Mouse (Mus musculus): ENCODE measurements around the gene Ccna2.
"Not testable (repeated sequence)": the region's sequence is repeated elsewhere in the genome, so short reads cannot be mapped to it uniquely, and the experiment has no call there.

Ccna2 gene

DNA sequence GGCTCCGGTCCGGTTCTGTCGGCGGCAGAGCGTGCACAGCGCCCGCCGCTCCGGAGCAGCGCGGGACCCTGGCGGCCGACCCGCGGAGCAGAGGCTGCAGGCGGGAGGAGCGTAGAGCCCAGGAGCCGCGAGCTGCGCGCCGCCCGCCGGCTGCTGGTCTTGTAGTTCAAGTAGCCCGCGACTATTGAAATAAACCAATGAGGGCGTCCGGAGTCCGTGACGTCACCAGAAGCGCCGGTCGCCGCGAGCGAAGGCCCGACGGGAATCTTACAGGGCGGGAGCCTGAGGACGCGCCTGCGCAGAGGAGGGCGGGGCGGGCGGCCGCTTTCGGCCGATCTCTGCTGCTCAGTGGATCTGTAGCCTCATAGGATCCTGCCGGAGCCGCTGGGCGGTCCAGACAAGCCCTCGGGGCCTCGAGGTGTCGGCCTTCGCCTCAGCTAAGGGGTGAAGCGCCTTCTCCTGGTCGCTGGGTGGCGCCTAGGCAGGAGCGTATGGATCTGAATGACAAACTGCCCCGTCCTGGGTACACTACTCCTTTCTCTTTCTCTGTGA, at the start of gene Ccna2:
TSS of gene Ccna2 (minus strand) at position 324 of the 552 bp plus-strand sequence.
- peak; percentile 98 for DNase-seq (ENCODE audit: low read depth, low spot score)

DNA sequence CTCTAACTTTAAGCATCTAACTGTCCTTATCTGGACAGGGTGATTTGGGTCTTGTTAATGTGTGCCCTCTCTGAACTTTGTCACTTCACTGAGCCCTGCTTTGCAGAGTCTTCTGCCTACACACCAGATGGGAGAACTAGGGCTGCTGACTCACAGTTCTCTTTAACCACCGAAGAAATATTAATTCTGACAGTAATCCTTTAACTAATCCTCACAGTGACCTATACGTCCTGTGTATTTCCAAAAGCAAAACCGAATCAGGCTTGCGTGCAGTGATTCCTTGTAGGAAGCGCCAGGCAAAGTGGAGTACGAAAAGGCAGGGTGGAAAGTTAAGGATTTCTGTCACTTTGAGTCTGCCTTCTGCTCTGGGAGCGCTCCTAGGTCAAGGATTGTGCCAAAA, 46.2 kb upstream of the Ccna2 start:
- DNase-seq (ENCODE audit: low read depth, low spot score), result no peak

DNA sequence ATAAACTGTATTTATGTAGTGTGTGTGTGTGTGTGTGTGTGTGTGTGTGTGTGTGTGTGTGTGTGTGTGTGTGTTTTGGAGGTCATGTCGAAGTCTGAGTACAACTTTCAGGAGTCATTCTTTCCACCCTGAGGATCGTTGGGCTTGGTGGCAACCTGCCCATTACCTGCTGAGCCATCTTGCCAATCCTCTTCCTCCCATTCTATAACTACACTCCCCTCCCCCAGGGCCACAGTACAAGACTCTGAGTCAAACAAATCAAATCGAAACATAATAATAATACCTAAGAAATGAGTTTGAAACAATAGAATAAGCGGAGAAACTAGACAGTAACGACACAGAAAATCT, 41.9 kb upstream of the Ccna2 start:
- no peak for DNase-seq (ENCODE audit: low read depth, low spot score)

DNA sequence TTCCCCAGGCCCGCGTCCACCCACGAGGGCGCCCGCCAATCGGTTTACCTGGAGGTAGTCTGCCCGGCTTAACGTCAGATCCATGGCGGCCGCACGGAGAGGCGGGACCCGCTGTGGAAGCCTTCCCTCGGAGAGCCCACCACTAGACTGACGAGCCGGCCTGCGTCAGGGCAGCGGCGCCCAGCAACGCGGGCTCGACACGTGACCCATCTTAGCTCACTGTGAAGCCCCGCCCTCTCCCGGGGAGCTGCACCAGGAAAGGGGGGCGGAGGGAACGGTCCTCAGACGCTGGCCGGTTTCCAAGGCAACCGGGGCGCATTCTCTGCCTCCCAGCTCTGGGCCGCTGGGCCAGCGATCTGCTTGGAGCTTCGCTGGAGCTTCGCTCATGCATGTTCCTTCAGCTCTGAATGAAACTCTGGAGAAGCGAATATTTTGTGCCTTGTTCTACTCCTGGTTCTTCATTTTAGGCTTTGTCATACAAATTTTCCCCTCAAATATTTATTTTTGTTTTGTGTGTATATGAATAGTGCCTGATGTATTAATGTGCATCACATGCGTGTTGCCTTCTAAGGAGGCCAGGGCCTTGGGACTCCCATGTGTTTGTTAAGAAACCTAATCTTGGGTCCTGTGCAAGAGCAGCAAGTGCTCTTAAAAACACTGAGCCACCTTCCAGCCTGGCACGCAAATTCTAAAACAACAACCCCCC, 41.4 kb upstream of the Ccna2 start, which contains the start of gene Bbs7:
TSS of gene Bbs7 (minus strand) at position 276 of the 706 bp plus-strand sequence.
- DNase-seq (ENCODE audit: low read depth, low spot score), result peak; percentile 78

DNA sequence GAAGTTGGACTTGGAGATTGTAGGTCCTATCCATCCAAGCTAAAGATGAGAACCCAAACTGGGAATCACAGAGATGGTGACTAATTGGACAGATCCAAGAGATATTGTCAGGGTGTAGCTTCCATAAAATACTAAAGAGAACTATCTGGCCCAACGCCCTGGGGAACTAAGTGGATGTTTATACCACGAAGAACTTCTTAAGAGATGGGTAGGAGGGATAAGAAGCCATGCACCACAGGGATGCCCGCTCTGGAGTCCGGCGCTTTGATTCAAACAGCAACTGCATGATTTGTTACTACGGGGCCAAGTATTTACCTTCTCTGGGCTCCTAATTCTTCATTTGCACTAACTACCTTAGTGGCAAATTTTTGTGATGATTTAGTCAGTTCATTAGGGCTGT, 40.7 kb upstream of the Ccna2 start:
- DNase-seq (ENCODE audit: low read depth, low spot score), result no peak

DNA sequence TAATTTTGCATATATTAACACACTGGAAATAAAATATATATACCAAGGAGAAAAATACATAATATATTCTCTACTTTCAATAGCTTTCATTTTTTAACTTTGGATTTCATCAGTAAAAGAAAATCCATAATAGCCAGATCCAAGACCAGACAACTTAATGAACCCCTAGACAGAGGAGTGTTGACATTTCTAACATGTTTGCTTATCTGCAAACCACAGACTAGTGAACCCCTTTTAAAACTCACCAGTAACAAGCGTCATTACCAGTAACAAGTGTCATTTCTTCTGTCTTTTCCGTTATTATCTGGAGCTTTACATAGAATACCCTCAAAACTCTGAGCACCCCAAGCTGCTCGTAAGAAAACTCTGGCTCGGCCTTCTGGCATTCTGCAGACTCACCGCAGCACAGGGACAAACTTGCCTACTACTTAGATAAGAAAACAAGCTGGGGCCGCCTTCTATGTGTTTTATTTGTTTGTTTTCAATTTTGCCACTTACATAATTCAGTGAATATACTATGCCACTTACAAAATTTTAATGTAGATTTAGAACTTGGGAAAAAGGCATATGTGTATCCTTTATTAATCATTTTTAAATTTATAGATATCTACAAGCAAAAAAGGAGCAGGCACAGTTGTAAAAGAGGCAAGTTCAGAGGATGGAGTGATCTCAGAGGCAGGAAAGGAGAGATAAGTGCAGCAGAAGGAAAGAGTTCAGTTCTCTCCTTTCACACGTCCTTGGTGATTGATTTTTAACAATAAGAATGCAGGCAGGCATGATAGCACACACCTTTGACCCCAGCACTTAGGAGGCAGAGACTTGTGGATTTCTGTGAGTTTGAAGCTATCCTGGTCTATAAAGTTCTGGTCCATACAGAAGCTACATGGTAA, 34.2 kb upstream of the Ccna2 start:
- DNase-seq (ENCODE audit: low read depth, low spot score), result peak; percentile 47

DNA sequence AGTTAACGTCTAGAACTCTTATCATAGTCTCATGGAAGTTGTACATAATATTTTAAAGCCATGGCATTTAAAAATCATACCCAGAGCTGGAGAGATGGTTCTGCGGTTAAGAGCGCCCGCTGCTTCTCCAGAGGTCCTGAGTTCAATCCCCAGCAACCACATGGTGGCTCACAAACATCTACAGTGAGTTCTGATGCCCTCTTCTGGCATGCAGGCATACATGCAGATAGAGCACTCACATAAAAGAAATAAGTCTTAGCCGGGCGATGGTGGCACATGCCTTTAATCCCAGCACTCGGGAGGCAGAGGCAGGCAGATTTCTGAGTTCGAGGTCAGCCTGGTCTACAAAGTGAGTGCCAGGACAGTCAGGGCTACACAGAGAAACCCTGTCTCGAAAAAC, 27.8 kb upstream of the Ccna2 start:
- DNase-seq (ENCODE audit: low read depth, low spot score), result not testable (repeated sequence)

DNA sequence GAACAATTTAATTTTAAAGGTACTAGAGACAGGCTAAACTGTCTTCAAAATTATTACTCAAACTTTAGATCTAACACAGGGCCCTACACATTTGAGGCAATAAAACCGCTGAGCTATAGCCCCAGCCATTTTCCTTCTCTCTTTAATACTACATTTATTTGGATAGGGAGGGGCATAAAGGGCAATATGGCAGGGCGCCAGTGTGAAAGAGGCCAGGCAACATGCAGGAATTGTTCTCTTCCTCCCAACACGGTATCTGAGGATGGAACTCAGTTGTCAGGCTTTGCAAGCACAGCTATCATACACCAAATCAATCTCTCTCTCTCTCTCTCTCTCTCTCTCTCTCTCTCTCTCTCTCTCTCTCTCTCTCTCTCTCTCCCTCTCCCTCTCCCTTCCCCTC, 26.9 kb upstream of the Ccna2 start:
- DNase-seq (ENCODE audit: low read depth, low spot score), result no peak

DNA sequence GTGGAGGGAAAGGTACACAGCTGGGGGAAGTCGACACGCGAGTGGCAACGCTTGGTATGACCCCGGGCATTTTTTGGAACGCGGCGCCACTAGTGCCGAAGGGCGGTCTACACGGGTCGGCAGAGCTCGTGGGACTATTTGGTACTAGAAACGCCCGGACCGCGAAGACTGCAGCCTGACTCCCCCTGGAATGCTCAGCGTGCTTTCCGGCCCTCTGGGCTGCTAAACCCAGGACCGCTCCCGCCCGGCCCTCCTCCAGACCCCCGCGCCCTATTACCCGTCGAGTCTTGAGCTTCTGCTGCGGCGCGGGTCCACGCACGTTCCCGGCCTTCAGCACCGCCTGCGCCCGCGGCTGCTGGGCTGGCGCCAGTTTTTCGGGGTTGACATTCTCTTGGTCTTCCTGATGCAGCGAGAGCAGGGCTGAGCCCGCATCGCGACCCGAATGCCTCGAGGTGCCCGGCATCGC, 556 bp downstream of the Ccna2 start:
- DNase-seq (ENCODE audit: low read depth, low spot score), result no peak

DNA sequence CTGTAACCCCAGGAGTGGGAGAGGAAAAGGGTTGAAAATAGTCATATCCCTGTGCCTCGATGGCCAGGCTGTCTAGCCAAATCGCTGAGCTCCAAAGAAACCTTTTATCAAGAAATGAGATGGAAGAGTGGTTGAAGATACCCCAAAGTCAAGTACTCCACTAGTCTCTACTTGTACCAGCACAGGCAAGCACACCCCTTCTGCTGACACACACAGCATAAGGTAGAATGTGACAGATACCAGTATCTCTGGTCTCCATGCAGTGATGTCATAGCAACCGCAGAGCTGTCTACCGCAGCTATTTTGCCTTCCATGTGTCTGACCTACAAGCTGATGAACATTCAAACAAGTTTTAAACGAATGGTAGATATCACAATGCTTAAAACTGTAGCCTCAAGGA, 2.1 kb downstream of the Ccna2 start:
- peak; percentile 54 for DNase-seq (ENCODE audit: low read depth, low spot score)

DNA sequence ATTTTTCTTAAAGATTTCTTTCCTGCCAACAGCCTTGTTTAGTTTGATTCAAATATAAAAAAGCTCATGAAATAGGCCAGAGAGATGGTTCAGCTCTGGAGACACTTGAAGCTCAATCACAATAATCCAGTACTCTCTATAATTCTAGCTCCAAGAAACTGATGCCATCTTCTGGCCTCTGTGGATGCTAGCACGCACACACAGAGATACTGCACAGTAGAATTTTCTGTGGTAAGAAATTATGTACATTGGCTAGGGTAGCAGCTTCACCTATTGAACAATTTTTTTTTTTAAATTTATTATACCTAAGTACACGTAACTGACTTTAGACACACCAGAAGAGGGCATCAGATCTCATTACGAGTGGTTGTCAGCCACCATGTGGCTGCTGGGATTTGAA, 8.3 kb downstream of the Ccna2 start:
- no peak for DNase-seq (ENCODE audit: low read depth, low spot score)

DNA sequence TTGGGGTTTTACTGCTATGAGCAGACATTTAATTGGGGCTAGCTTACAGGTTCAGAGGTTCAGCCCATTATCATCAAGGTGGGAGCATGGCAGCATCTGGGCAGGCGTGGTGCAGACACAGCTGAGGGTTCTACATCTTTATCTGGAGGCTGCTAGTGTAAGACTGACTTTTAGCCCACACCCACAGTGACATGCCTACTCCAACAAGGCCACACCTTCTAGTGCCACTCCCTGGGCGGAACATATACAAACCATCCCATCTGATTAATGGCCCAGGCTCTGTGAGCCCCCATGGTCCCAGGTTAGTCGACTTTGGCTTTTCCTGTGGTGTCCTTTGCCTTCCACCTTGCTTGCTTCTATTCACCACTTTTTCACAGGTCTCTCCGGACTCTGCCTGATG, 12.3 kb downstream of the Ccna2 start:
- DNase-seq (ENCODE audit: low read depth, low spot score), result peak; percentile 60

DNA sequence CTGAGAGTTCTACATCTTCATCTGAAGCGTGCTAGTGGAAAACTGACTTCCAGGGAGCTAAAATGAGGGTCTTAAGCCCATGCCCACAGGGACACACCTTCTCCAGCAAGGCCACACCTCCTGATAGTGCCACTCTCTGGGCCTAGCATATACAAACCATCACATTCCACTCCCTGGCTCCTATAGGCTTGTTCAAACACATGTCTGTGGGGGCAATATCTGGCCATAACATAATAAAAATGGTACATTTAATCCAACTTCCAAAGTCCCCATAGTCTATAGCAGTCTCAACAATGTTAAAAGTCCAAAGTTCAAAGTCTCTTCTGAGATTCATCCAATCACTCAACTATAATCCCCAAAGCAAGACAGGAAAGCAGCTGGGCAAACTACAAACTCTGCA, 14.3 kb downstream of the Ccna2 start:
- no peak for DNase-seq (ENCODE audit: low read depth, low spot score)

DNA sequence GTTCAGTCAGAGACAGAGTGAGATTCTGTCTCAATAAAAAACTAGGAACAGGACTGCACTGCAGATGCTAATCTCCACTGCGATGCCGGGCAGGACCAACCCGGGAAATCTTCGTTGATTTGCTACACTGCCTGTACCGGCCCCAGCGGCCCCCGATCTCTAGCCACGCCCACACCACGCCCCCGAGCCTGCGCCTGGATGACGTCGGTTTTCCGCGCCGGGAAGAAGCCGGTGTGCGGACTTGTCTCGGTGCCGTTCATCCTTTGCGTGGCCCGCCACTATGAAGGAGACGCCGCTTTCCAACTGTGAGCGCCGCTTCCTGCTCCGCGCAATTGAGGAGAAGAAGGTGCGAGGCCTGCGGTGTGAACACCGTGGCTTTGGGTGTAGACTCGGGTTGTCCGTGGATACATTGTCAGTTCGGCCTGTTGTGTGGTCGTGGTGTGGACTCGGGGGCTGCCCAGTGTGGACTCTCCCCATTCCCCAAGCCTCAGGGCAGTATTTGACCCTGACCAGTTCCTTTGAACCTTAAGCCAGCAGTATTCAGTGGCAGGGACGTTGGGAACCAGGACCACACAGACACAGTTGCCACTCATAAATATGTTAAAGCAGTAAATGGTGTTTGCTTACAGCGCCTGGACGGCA, 19.4 kb downstream of the Ccna2 start, which contains the start of gene Exosc9:
TSS of gene Exosc9 (plus strand) at position 201 of the 642 bp plus-strand sequence.
- peak; percentile 67 for DNase-seq (ENCODE audit: low read depth, low spot score)

DNA sequence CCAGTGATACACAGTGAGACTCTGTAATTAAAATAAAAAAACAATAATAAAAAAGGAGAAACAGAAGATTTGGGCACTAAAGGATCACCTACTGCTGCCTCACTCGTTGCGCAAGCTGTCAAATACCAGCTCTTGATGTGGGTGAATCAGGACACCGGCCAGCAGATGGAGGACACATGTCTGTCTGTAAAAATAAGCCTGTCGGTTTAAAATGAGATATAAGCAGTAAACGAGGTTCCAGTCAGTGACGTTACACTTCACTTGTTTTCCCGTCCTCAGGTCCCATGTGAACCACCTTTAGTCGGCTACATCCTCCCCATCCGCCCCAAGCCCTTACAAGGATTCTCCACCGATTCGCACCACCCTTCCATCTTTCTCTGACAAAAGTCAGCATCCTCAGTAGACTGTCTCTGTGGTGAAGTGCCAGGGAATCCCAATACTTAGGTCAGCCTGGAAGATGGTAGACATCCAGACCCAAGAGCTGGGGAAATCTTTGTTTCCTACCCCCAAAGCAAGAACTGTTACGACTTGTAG, 20.0 kb downstream of the Ccna2 start:
- DNase-seq (ENCODE audit: low read depth, low spot score), result no peak

DNA sequence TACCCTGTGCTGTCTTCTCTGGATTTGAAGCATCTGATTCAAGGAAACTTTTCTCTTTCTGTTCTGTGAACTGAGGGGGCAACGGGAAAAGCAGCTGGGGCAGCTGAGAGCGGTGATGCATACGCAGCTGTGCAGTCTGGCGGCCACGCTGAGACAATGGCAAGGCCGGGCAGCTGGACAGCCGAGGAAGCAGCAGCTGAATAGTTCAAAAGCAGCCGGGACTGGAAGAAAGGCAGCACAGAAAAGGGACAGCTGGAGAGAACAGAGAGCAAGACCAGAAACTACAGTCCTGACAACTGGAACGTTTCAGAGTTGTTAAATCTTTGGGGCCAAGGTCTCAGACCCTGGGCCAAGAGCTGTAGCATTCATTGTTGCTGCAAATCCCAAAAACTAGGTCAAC, 20.6 kb downstream of the Ccna2 start:
- DNase-seq (ENCODE audit: low read depth, low spot score), result no peak

DNA sequence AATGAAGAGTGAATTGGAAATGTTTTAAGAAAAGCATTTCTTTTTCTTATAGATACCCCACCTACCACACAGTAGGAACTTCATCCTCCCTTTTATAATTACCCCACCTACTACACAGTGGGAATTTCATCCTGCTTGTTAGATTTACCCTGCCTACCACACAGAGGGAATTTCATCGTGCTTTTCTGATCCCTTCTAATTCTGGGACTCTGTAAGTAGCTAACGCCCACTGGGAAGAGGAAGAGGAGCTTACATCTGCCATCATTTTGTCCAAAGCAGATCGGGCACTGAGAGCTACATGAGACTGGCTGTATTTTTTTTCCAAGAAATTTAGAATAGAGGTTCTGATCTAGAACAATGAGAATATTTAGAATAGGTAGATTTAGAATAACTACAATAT, 27.0 kb downstream of the Ccna2 start:
- no peak for DNase-seq (ENCODE audit: low read depth, low spot score)

DNA sequence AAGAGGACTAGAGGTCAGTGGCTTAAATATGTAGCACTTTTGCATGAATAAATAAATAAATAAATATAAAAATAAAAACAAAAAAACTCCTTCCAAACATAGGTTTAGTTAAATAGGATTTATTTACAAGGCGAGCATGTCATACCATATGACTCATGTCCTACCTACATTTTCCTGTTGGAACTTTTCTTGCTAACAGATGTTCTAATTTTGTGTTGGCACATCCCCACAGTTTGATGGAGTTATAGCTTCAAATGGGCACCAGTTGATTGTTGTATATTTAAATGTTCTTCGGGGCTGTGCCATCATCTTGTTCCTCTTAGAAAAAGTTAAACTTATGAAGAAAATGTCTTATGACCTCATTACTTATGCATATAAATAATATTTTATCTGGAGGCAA, 30.6 kb downstream of the Ccna2 start:
- DNase-seq (ENCODE audit: low read depth, low spot score), result no peak

DNA sequence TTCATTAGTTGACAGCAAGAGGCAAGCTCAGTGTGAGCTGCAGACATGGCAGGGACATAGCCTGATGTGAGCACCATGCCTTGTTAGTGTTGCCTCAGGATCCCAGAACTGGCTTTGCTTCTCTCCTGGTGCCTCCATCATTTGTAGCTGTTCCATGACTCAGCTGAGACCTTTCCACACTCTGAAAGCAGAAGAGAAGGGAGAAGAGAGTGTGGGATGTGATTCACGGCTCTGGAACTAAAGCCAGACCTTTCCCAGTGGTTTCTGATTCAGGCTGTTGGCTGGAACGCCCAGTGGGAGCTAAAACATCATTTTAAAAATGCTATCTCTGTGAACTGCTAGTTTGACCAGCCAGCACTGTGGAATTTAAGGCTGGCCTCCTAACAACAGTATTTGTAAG, 31.2 kb downstream of the Ccna2 start:
- no peak for DNase-seq (ENCODE audit: low read depth, low spot score)

DNA sequence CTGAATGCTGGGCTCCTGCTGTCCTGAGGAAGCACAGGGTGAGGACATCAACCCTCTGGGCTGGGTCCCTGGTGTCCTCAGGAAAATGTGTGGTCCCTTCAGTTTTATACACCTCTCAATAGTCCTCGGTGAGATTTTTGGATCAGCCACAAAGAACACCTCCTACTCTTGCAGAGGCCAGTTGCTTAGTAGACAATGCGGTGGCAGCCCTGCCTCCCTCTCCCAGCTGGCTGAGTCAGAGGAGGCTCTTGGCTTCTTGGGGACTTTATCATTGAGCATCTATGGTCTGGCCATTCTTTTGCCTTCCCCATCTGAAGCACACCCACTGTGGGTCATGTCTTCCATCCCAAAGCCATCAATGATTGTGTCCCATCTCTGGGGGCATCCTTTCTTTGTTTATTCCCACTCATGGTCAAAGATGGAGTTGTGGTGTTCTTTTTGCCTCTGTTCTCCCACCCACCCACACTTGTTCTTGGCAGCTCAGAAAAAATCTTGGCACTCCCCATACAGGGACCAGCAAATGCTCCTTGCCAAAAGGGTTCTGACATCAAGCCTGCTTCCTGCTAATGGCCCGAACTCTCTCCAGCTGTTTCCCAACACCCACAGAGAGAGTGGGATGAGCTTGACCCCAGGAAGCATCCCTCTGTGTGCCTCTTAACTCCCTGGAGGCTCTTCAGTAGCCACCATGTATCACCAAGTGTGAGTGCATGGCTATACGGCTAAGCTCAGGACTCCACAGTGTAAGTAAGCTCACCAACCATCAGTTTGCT, 34.1 kb downstream of the Ccna2 start:
- DNase-seq (ENCODE audit: low read depth, low spot score), result no peak

DNA sequence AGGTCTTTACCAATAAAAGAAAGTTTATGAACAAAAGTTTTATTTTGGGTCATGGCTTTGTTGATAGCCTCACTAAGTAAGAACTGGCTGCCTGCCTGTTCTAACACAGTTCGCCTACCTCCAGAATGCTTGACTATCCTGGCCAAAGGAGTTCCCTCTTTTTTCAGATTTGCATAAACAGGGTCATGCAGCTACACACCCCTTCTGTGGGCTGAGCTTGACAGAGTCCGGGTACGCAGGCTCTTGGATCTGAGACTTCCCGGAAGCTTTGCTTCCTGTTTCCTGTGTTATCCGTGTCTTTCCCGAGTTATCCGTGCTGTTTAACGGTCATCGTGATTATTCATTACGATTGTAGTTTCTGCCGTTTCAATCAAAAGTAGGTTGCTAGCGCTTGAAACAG, 35.9 kb downstream of the Ccna2 start:
- DNase-seq (ENCODE audit: low read depth, low spot score), result no peak
